Mouse (Mus musculus) left cerebral cortex, postnatal 14 days (tissue): Measurements from ENCODE around the gene Syn3. TPM values are rescaled to one million over a fixed set of nuclear protein-coding genes. Genes with fewer than 3 reads are reported as not detected.
"Not testable (repeated sequence)": the region's sequence is repeated elsewhere in the genome, so short reads cannot be mapped to it uniquely, and the experiment has no call there.

ENCODE experiments used
- DNase-seq, 2 experiments: peaks; one replicate each; pipeline ENCODE4 v3.0.0; 2021 to 2022; ENCODE audit warnings: low spot score in 2 of 2, mixed read lengths in 1 of 2
- intact Hi-C: fragments of 180-260 bp; cut with DNase I; formaldehyde crosslinking; loops from one replicate; pipeline ENCODE4 v1.15.1; 2025
- total RNA-seq, 2 experiments: library from RNA; stranded (reverse); gene quantifications; 2 replicates each; pipeline ENCODE4 v1.2.3; 2021

The Syn3 gene
- total RNA-seq, 2 experiments from 2014 or later = 29.9 to 32.0 TPM

- intact Hi-C loops = loop anchor here (2.0 kb wide), 1 partner anchor 24 kb away; the partner anchor contains the start of gene Syn3
- DNase-seq = no peak
Observed at GRCm38 (mm10) chr10:86474176-86475154, 24.2 kb downstream of the Syn3 start.

GRCm38 (mm10) chr10:86473637-86474154 lies 25.0 kb downstream of the Syn3 start:
- DNase-seq = peak in 1 of 2 experiments; percentile 63
- intact Hi-C loops = loop anchor here (2.0 kb wide), 1 partner anchor 25 kb away; the partner anchor contains the start of gene Syn3

- DNase-seq = no peak
- intact Hi-C loops = loop anchor here (5.0 to 10.0 kb wide), 2 partner anchors 284 to 447 kb away; partner anchors contain the start of gene Fbxo7
Observed at GRCm38 (mm10) chr10:86468612-86469546, 29.8 kb downstream of the Syn3 start.

GRCm38 (mm10) chr10:86463538-86464199 lies 35.0 kb downstream of the Syn3 start:
- intact Hi-C loops = loop anchor here (1.0 to 10.0 kb wide), 3 partner anchors 279 to 496 kb away; no protein-coding TSS in a partner anchor
- peak; percentile 82 to 90 for DNase-seq

GRCm38 (mm10) chr10:86459643-86460042 lies 39.1 kb downstream of the Syn3 start:
- intact Hi-C loops = loop anchor here (5.0 to 10.0 kb wide), 2 partner anchors 275 to 492 kb away; no protein-coding TSS in a partner anchor
- no peak for DNase-seq

GRCm38 (mm10) chr10:86457665-86458209 lies 41.0 kb downstream of the Syn3 start:
- peak; percentile 35 to 52 for DNase-seq
- intact Hi-C loops = no loop called here

- intact Hi-C loops = no loop called here
- peak in 1 of 2 experiments; percentile 28 for DNase-seq
Observed at GRCm38 (mm10) chr10:86457195-86457594, 41.5 kb downstream of the Syn3 start.

GRCm38 (mm10) chr10:86455296-86456055 lies 43.2 kb downstream of the Syn3 start:
- intact Hi-C loops = no loop called here

GRCm38 (mm10) chr10:86452326-86452995 lies 46.2 kb downstream of the Syn3 start:
- intact Hi-C loops = loop anchor here (2.0 kb wide), 1 partner anchor 150 kb away; no protein-coding TSS in a partner anchor
- peak; percentile 66 to 68 for DNase-seq

More at GRCm38 (mm10) chr10:86455296-86456055, 43.2 kb downstream of the Syn3 start:
- DNase-seq = no peak

GRCm38 (mm10) chr10:86451294-86451693 lies 47.4 kb downstream of the Syn3 start:
- intact Hi-C loops = no loop called here
- DNase-seq = no peak

- intact Hi-C loops = no loop called here
- DNase-seq = no peak
Observed at GRCm38 (mm10) chr10:86446649-86447048, 52.0 kb downstream of the Syn3 start.

GRCm38 (mm10) chr10:86445207-86445606 lies 53.5 kb downstream of the Syn3 start:
- intact Hi-C loops = no loop called here
- DNase-seq = no peak

- intact Hi-C loops = no loop called here
- DNase-seq = no peak
Observed at GRCm38 (mm10) chr10:86444665-86445064, 54.0 kb downstream of the Syn3 start.

- DNase-seq = no peak
Observed at GRCm38 (mm10) chr10:86441765-86442164, 56.9 kb downstream of the Syn3 start.

GRCm38 (mm10) chr10:86439640-86440039 lies 59.1 kb downstream of the Syn3 start:
- no peak for DNase-seq
- intact Hi-C loops = no loop called here

More at GRCm38 (mm10) chr10:86441765-86442164, 56.9 kb downstream of the Syn3 start:
- intact Hi-C loops = no loop called here

- intact Hi-C loops = no loop called here
- no peak for DNase-seq
Observed at GRCm38 (mm10) chr10:86437294-86437693, 61.4 kb downstream of the Syn3 start.

- intact Hi-C loops, DNase-seq: not testable (repeated sequence)
Observed at GRCm38 (mm10) chr10:86435006-86435405, 63.7 kb downstream of the Syn3 start.
